Mouse (Mus musculus): Measurements from ENCODE around the gene Nfkbiz. TPM values are rescaled to one million over a fixed set of nuclear protein-coding genes. Genes with fewer than 3 reads are reported as not detected.

The Nfkbiz gene
- 0.32 and 0.41 TPM in 2 replicates for polyA plus RNA-seq (2012)

GRCm38 (mm10) chr16:55838510-55839474 is at the start of gene Nfkbiz:
TSS of gene Nfkbiz (minus strand) at chr16:55838899.
- TF ChIP-seq GATA1 (IDR thresholded peaks at IDR 0.05; ENCODE audit: low read length), result no peak

- TF ChIP-seq GATA1 (IDR thresholded peaks at IDR 0.05; ENCODE audit: low read length), result no peak
These were observed 49.3 kb upstream of the Nfkbiz start for GRCm38 (mm10) chr16:55887814-55888583.

- no peak for TF ChIP-seq GATA1 (IDR thresholded peaks at IDR 0.05; ENCODE audit: low read length)
These were observed 45.5 kb upstream of the Nfkbiz start for GRCm38 (mm10) chr16:55884246-55884645.

- TF ChIP-seq GATA1 (IDR thresholded peaks at IDR 0.05; ENCODE audit: low read length), result no peak
These were observed 37.3 kb upstream of the Nfkbiz start for GRCm38 (mm10) chr16:55876025-55876424.

- no peak for TF ChIP-seq GATA1 (IDR thresholded peaks at IDR 0.05; ENCODE audit: low read length)
These were observed 25.1 kb upstream of the Nfkbiz start for GRCm38 (mm10) chr16:55863832-55864231.

- TF ChIP-seq GATA1 (IDR thresholded peaks at IDR 0.05; ENCODE audit: low read length), result no peak
These were observed 24.6 kb upstream of the Nfkbiz start for GRCm38 (mm10) chr16:55863149-55863815.

- no peak for TF ChIP-seq GATA1 (IDR thresholded peaks at IDR 0.05; ENCODE audit: low read length)
These were observed 22.4 kb upstream of the Nfkbiz start for GRCm38 (mm10) chr16:55861104-55861503.

- no peak for TF ChIP-seq GATA1 (IDR thresholded peaks at IDR 0.05; ENCODE audit: low read length)
These were observed 19.8 kb upstream of the Nfkbiz start for GRCm38 (mm10) chr16:55858465-55858864.

- no peak for TF ChIP-seq GATA1 (IDR thresholded peaks at IDR 0.05; ENCODE audit: low read length)
These were observed 14.4 kb upstream of the Nfkbiz start for GRCm38 (mm10) chr16:55852943-55853727.

- TF ChIP-seq GATA1 (IDR thresholded peaks at IDR 0.05; ENCODE audit: low read length), result no peak
These were observed 13.8 kb upstream of the Nfkbiz start for GRCm38 (mm10) chr16:55852515-55852914.

- no peak for TF ChIP-seq GATA1 (IDR thresholded peaks at IDR 0.05; ENCODE audit: low read length)
These were observed 11.8 kb upstream of the Nfkbiz start for GRCm38 (mm10) chr16:55850485-55850884.

GRCm38 (mm10) chr16:55847679-55848078 is 9.0 kb upstream of the Nfkbiz start:
- TF ChIP-seq GATA1 (IDR thresholded peaks at IDR 0.05; ENCODE audit: low read length), result no peak

GRCm38 (mm10) chr16:55844847-55845246 is 6.1 kb upstream of the Nfkbiz start:
- no peak for TF ChIP-seq GATA1 (IDR thresholded peaks at IDR 0.05; ENCODE audit: low read length)

- TF ChIP-seq GATA1 (IDR thresholded peaks at IDR 0.05; ENCODE audit: low read length), result no peak
These were observed 5.2 kb upstream of the Nfkbiz start for GRCm38 (mm10) chr16:55843919-55844318.

- TF ChIP-seq GATA1 (IDR thresholded peaks at IDR 0.05; ENCODE audit: low read length), result no peak
These were observed 4.4 kb upstream of the Nfkbiz start for GRCm38 (mm10) chr16:55843134-55843533.
